Mouse (Mus musculus): ENCODE measurements around the gene Mfsd5. TPM values are rescaled to one million over a fixed set of nuclear protein-coding genes. Genes with fewer than 3 reads are reported as not detected.

The Mfsd5 gene
- polyA plus RNA-seq, 1 experiment from 2014 or later = 74.2 TPM

DNA sequence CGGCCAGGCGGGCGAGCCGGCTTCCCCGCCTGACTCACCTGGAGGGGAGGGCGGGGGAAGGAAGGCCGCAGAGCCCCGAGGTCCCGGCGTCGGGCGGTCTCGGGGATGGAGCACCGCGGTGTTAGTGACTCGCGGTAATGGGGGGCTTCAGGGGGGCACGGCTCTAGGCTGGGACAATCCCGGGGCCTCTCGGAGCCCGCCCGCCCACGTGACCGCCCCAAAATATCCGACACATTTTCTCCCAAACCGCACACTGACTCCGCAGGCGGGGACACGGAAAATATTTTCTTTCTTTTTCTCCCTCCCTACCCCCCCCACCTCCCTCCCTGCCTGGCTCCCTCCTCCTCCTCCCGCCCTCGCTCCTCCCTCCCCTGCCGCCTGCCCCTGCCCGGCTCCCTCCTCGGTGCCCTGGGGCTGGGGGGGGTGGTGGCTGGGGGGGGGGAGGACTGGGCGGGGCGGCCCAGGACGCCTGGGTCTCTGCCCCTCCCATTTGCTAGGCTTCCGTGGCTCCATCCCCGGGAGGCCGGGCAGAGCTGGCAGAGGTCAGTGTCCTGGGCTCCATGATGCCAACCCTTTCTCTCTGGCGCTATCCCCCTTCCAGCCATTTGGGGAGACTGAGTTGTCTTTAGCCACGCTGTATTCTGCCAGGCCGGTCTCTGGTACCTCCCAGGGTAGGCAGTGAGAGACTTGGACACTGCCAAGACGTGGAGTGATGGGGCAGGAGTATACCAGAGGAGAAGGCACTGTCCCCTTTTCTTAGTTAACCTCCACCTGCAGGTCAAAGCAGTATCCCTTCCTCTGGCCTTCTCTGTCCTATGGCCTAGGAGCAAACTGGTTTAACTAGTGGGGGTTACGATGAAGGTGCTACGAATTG is 21.8 kb upstream of the Mfsd5 start, which contains the start of gene Rarg:
TSS of gene Rarg (minus strand) at position 316 of the 874 bp plus-strand sequence.
- Histone ChIP-seq H3K4me2 (ENCODE audit: low read depth, low read length) (peak within 1 kb of the TSS; percentile 98), H3K27me3 (replicated peaks; ENCODE audit: control insufficient read depth, insufficient read depth, low read length) (no peaks in the 10 kb centered on the region), H3K36me3 (ENCODE audit: control insufficient read depth, insufficient read depth, low read length) (no peaks in the 10 kb centered on the region), H3K4me3 (ENCODE audit: low read length) (peak within 1 kb of the TSS; percentile 65), H3K4me1 (ENCODE audit: control insufficient read depth, insufficient read depth, low read length) (peaks cover 23% of the 10 kb centered on the region), H3K9me3 (ENCODE audit: control insufficient read depth, low read length) (no peaks in the 10 kb centered on the region), H3K9ac (ENCODE audit: low read depth, low read length) (peak within 1 kb of the TSS; percentile 76), H3K27ac (ENCODE audit: low read length) (peak within 1 kb of the TSS; percentile 19; the same call in 1 of the 2 replicates)
- WGBS = 2% methylated on average over 37 of the region's 46 CpGs
- peak; percentile 52 for ATAC-seq

DNA sequence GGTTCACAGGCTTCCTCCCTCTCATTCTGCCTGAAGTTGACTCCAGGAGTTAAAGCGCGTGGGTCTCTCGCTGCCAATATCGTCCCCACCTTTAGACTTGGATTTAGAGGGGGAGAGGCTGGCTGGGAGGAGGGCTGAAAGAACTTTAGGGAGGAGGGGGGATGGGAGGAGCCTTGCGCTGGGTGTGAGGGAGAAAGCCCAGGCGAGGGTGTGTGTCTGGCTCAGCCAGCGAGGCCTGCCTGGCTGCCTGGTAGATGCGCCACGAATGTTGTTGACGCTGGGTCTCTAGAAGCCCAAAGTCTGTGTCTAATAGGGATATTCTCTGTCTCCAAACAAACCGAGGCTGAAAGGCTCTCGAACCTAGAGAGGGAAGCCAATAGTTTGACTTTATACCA is 21.2 kb upstream of the Mfsd5 start:
- ATAC-seq = 0 out of 2 replicates have a peak, but pooled peaks have one; percentile 42
- Histone ChIP-seq H3K4me2 (ENCODE audit: low read depth, low read length) (peak overlapping the region; percentile 98), H3K9me3 (ENCODE audit: control insufficient read depth, low read length) (no peaks in the 10 kb centered on the region), H3K36me3 (ENCODE audit: control insufficient read depth, insufficient read depth, low read length) (no peaks in the 10 kb centered on the region), H3K4me3 (ENCODE audit: low read length) (peak overlapping the region; percentile 65), H3K27me3 (replicated peaks; ENCODE audit: control insufficient read depth, insufficient read depth, low read length) (no peaks in the 10 kb centered on the region; the same call in 1 of the 2 replicates), H3K27ac (ENCODE audit: low read length) (peak overlapping the region; percentile 13; the same call in 1 of the 2 replicates), H3K4me1 (ENCODE audit: control insufficient read depth, insufficient read depth, low read length) (peaks cover 23% of the 10 kb centered on the region), H3K9ac (ENCODE audit: low read depth, low read length) (0 out of 2 replicates have a peak overlapping the region, but pooled peaks have one; percentile 76)
- WGBS = 15% methylated on average over 12 of the region's 12 CpGs

DNA sequence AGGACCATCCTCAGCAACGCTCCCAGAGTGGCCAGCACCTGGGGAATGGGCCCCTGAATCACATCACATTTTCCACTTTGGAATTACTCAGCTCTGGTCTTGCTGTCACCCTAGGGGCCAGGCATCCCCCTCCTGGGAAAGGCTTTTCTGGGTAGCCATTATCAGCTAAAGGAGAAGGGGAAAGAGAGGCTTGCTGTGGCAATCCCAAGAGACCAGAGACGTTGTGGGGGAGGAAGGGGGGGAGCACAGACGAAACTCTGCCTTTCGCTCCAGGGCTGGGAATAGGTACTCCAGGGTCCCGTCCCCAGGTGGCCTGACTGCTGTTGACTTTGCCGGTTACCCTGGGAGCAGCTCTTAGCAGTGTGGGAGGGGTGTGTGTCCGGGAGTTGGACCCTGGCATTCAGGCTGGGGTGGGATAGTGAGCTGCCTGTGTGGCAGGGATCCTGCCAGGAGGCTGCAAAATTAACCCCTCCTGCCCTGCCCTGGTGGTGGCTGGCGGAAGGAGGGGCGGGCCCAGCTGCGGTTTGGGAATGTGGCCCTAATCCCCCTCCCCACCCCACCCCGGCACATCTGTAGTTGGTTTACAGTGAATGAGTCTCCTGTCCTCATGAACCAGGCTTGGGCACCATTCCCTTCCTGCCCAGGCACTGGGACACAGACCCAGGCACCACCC is 20.5 kb upstream of the Mfsd5 start:
- ATAC-seq = no peak

DNA sequence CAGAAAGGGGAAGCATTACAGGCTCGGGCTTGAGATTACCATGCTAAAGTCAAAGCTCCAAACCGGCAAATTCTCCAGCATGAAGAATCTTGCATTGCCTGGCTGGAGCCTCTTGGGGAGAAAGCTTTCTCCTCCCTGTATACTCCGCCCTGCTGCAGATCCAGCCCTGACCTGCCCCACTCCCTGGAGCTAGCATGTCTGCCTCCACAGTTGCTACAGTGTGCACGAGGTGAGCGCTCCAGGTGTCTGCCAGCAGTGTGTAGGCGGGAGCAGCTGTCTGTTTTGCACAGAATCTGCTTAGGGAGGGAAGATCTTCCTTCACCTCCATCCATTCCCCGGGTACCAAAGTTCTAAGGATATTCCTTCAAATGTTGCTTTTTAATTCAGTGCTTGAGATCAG is 16.7 kb upstream of the Mfsd5 start:
- Histone ChIP-seq H3K9me3 (ENCODE audit: control insufficient read depth, low read length) (no peaks in the 10 kb centered on the region), H3K4me2 (ENCODE audit: low read depth, low read length) (no peak overlapping the region), H3K4me1 (ENCODE audit: control insufficient read depth, insufficient read depth, low read length) (peaks cover 12% of the 10 kb centered on the region), H3K27me3 (replicated peaks; ENCODE audit: control insufficient read depth, insufficient read depth, low read length) (no peaks in the 10 kb centered on the region; the same call in 1 of the 2 replicates), H3K4me3 (ENCODE audit: low read length) (no peak overlapping the region), H3K9ac (ENCODE audit: low read depth, low read length) (no peak overlapping the region), H3K36me3 (ENCODE audit: control insufficient read depth, insufficient read depth, low read length) (no peaks in the 10 kb centered on the region), H3K27ac (ENCODE audit: low read length) (no peak overlapping the region)
- WGBS = 45% methylated on average over 7 of the region's 7 CpGs
- no peak for ATAC-seq

More for the DNA sequence above, 20.5 kb upstream of the Mfsd5 start:
- no peaks in the 10 kb centered on the region for H3K36me3 ChIP-seq (ENCODE audit: control insufficient read depth, insufficient read depth, low read length)
- H3K9ac ChIP-seq (ENCODE audit: low read depth, low read length) = no peak overlapping the region
- no peaks in the 10 kb centered on the region for H3K9me3 ChIP-seq (ENCODE audit: control insufficient read depth, low read length)
- H3K4me2 ChIP-seq (ENCODE audit: low read depth, low read length) = no peak overlapping the region
- H3K4me1 ChIP-seq (ENCODE audit: control insufficient read depth, insufficient read depth, low read length) = peaks cover 23% of the 10 kb centered on the region
- WGBS = 31% methylated on average over 11 of the region's 11 CpGs
- no peak overlapping the region for H3K4me3 ChIP-seq (ENCODE audit: low read length)
- no peak overlapping the region for H3K27ac ChIP-seq (ENCODE audit: low read length)
- no peaks in the 10 kb centered on the region; the same call in 1 of the 2 replicates for H3K27me3 ChIP-seq (replicated peaks; ENCODE audit: control insufficient read depth, insufficient read depth, low read length)

DNA sequence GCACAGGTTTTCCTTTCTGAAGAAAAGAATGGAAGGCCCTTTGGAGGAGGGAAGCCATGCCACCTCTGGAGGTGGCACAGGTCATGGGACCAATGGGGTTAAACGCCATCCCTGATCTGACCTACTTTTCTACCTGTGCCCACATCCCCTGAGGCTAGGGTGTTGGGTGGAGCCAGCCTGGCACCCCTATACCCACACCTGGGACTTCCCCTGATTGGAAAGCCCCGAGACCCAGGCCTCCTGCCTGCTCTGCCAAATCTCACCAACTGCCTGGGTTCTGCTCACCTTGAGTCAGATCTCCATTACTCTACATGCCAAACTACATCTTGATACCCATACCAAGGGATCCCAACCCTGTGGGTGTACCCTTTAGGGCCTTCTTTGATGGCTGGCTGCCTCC is 16.2 kb upstream of the Mfsd5 start:
- 75% methylated on average over 2 of the region's 2 CpGs for WGBS
- Histone ChIP-seq H3K4me1 (ENCODE audit: control insufficient read depth, insufficient read depth, low read length) (peaks cover 8% of the 10 kb centered on the region), H3K9ac (ENCODE audit: low read depth, low read length) (no peak overlapping the region), H3K36me3 (ENCODE audit: control insufficient read depth, insufficient read depth, low read length) (no peaks in the 10 kb centered on the region), H3K27ac (ENCODE audit: low read length) (no peak overlapping the region), H3K9me3 (ENCODE audit: control insufficient read depth, low read length) (no peaks in the 10 kb centered on the region), H3K4me2 (ENCODE audit: low read depth, low read length) (no peak overlapping the region), H3K4me3 (ENCODE audit: low read length) (no peak overlapping the region), H3K27me3 (replicated peaks; ENCODE audit: control insufficient read depth, insufficient read depth, low read length) (no peaks in the 10 kb centered on the region; the same call in 1 of the 2 replicates)
- ATAC-seq = no peak

DNA sequence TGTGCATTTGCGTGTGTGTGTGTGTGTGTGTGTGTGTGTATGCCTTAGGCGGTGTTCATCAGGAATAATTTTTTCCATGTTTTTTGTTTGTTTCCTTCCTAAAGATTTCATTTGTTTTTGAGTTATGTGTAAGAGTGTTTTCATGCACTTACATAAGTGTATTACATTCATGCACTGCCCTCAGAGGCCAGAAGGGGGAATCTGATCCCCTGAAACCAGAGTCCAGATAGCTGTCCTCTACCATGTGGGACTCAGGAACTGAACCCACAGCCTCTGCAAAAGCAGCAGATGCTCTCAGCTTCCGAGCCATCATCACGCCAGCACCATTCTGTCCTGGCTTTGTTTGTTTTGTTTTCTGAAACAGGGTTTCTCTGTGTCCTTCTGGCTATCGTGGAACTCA is 13.7 kb upstream of the Mfsd5 start:
- Histone ChIP-seq H3K36me3 (ENCODE audit: control insufficient read depth, insufficient read depth, low read length) (no peaks in the 10 kb centered on the region), H3K9me3 (ENCODE audit: control insufficient read depth, low read length) (no peaks in the 10 kb centered on the region), H3K27me3 (replicated peaks; ENCODE audit: control insufficient read depth, insufficient read depth, low read length) (peaks cover 1% of the 10 kb centered on the region), H3K4me3 (ENCODE audit: low read length) (no peak overlapping the region), H3K27ac (ENCODE audit: low read length) (no peak overlapping the region), H3K9ac (ENCODE audit: low read depth, low read length) (no peak overlapping the region), H3K4me1 (ENCODE audit: control insufficient read depth, insufficient read depth, low read length) (peaks cover 2% of the 10 kb centered on the region; the same call in 1 of the 2 replicates), H3K4me2 (ENCODE audit: low read depth, low read length) (no peak overlapping the region)
- WGBS = 89% methylated on average over 5 of the region's 5 CpGs
- ATAC-seq = no peak

DNA sequence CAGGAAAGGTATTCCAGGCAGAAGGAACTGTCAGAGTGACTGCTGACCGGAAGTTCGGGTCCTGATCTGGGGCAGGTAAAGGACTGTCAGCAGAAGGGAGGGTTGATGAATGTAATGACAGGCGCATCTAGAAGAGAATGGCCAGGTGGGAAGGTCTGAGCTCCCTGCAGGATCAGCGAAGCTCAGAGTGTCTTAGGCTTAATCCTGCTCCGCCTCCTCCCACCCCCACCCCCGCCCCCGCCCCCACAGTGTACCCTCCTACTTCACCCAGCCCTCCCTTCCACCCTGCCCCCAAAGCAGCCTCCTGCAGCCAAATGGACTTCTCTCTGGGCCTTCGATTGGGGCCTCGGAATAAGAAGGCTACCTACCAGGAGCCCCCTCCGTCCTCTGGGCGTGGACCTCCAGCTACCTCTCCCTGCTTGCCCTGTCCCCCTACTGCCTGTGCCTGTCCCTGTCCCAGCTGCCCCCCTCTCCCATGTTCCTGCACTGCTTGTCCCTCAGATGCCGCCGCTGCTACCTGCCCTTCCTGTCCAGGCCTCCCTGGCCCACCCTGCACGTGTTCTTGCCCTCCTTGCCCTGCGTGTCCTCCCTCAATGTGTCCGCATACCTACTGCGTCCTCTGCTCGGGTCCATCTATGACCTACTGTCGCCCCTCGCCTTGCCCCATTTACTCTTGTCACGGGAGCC is 8.8 kb upstream of the Mfsd5 start, which contains the start of gene Gm9918:
TSS of gene Gm9918 (plus strand) at position 290 of the 687 bp plus-strand sequence.
- no peak for ATAC-seq
- Histone ChIP-seq H3K4me3 (ENCODE audit: low read length) (peak within 1 kb of the TSS; percentile 22; the same call in 1 of the 2 replicates), H3K4me2 (ENCODE audit: low read depth, low read length) (peak within 1 kb of the TSS; percentile 25; the same call in 1 of the 2 replicates), H3K27ac (ENCODE audit: low read length) (no peak within 1 kb of the TSS), H3K4me1 (ENCODE audit: control insufficient read depth, insufficient read depth, low read length) (peaks cover 5% of the 10 kb centered on the region; the same call in 1 of the 2 replicates), H3K36me3 (ENCODE audit: control insufficient read depth, insufficient read depth, low read length) (no peaks in the 10 kb centered on the region), H3K9ac (ENCODE audit: low read depth, low read length) (peak within 1 kb of the TSS; percentile 37; the same call in 1 of the 2 replicates), H3K27me3 (replicated peaks; ENCODE audit: control insufficient read depth, insufficient read depth, low read length) (peaks cover 5% of the 10 kb centered on the region; the same call in 1 of the 2 replicates), H3K9me3 (ENCODE audit: control insufficient read depth, low read length) (no peaks in the 10 kb centered on the region)
- WGBS = 19% methylated on average over 21 of the region's 21 CpGs

DNA sequence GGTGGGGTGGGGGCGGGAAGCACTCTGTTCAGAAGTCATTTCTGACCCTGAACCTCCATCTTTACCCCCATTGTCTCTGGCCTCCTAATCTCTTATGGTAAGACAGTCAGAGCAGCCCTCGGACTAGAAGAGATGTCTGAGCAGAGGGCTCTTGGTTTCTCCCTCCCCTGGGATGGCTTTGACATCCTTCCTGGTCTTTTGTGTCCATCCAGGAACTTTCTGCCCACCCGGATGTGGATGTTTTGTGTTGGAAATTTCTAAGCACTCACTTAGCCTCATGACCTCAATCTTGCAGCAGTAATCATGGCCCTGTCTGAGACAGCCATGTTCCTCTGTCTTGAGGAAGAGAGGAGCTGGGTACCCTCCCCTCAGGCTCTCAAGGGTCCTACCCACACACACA is 7.8 kb upstream of the Mfsd5 start:
- H3K4me2 ChIP-seq (ENCODE audit: low read depth, low read length) = no peak overlapping the region
- no peak overlapping the region for H3K4me3 ChIP-seq (ENCODE audit: low read length)
- peaks cover 5% of the 10 kb centered on the region; the same call in 1 of the 2 replicates for H3K4me1 ChIP-seq (ENCODE audit: control insufficient read depth, insufficient read depth, low read length)
- no peak for ATAC-seq
- no peaks in the 10 kb centered on the region for H3K9me3 ChIP-seq (ENCODE audit: control insufficient read depth, low read length)
- H3K27me3 ChIP-seq (replicated peaks; ENCODE audit: control insufficient read depth, insufficient read depth, low read length) = peaks cover 5% of the 10 kb centered on the region; the same call in 1 of the 2 replicates
- H3K36me3 ChIP-seq (ENCODE audit: control insufficient read depth, insufficient read depth, low read length) = no peaks in the 10 kb centered on the region
- H3K27ac ChIP-seq (ENCODE audit: low read length) = no peak overlapping the region
- H3K9ac ChIP-seq (ENCODE audit: low read depth, low read length) = no peak overlapping the region
- WGBS = 41% methylated on average over 3 of the region's 3 CpGs
